Mouse (Mus musculus) right cerebral cortex, postnatal 14 days (tissue): ENCODE data around the gene Cdkn2c.
"Not testable (repeated sequence)": the region's sequence is repeated elsewhere in the genome, so short reads cannot be mapped to it uniquely, and the experiment has no call there.

Experiments
- DNase-seq: peaks from one replicate; pipeline ENCODE4 v3.0.0; 2022

Gene Cdkn2c

GRCm38 (mm10) chr4:109666461-109667269 is at the start of gene Cdkn2c:
Cdkn2c (minus strand) TSS chr4:109667189.
- peak; percentile 66 for DNase-seq

- no peak for DNase-seq
These were observed 38.4 kb upstream of the Cdkn2c start for GRCm38 (mm10) chr4:109705349-109705748.

GRCm38 (mm10) chr4:109703568-109703967 is 36.6 kb upstream of the Cdkn2c start:
- no peak for DNase-seq

GRCm38 (mm10) chr4:109700727-109701126 is 33.7 kb upstream of the Cdkn2c start:
- not testable (repeated sequence) for DNase-seq

GRCm38 (mm10) chr4:109692674-109693073 is 25.7 kb upstream of the Cdkn2c start:
- no peak for DNase-seq

GRCm38 (mm10) chr4:109683561-109683960 is 16.6 kb upstream of the Cdkn2c start:
- no peak for DNase-seq

GRCm38 (mm10) chr4:109677221-109677620 is 10.2 kb upstream of the Cdkn2c start:
- no peak for DNase-seq

- peak; percentile 94 for DNase-seq
These were observed 9.5 kb upstream of the Cdkn2c start, which contains the start of gene Faf1 for GRCm38 (mm10) chr4:109676218-109677215. Faf1 (plus strand) TSS chr4:109676588.

GRCm38 (mm10) chr4:109674097-109674496 is 7.1 kb upstream of the Cdkn2c start:
- DNase-seq, result no peak

GRCm38 (mm10) chr4:109671941-109672340 is 5.0 kb upstream of the Cdkn2c start:
- no peak for DNase-seq

- no peak for DNase-seq
These were observed 3.2 kb upstream of the Cdkn2c start for GRCm38 (mm10) chr4:109670213-109670612.

GRCm38 (mm10) chr4:109667518-109667917 is 529 bp upstream of the Cdkn2c start:
- no peak for DNase-seq

GRCm38 (mm10) chr4:109665982-109666460 is 968 bp downstream of the Cdkn2c start:
- DNase-seq, result peak; percentile 30

- DNase-seq, result peak; percentile 43
These were observed 1.6 kb downstream of the Cdkn2c start for GRCm38 (mm10) chr4:109665101-109665981.

- no peak for DNase-seq
These were observed 2.9 kb downstream of the Cdkn2c start for GRCm38 (mm10) chr4:109664091-109664490.

- no peak for DNase-seq
These were observed 4.7 kb downstream of the Cdkn2c start for GRCm38 (mm10) chr4:109662271-109662670.

- no peak for DNase-seq
These were observed 5.8 kb downstream of the Cdkn2c start for GRCm38 (mm10) chr4:109661183-109661582.

GRCm38 (mm10) chr4:109660568-109660967 is 6.4 kb downstream of the Cdkn2c start:
- no peak for DNase-seq

GRCm38 (mm10) chr4:109659571-109659970 is 7.4 kb downstream of the Cdkn2c start:
- DNase-seq, result no peak

- DNase-seq, result no peak
These were observed 8.2 kb downstream of the Cdkn2c start for GRCm38 (mm10) chr4:109658826-109659225.

- DNase-seq, result peak; percentile 9
These were observed 9.0 kb downstream of the Cdkn2c start for GRCm38 (mm10) chr4:109657851-109658500.
